Mouse (Mus musculus) thymus, adult 2 months (tissue): ENCODE results near the gene Cdcp1.

Source experiments
- CTCF ChIP-seq: fragments of 200-500 bp; IDR thresholded peaks from 2 replicates; pipeline ENCODE4 v1.5.1; 2012; ENCODE audit warnings: mild to moderate bottlenecking, control low read depth, low read length, moderate library complexity, borderline replicate concordance; ENCODE audit not compliant: control insufficient read depth, poor library complexity, insufficient read depth; ENCODE audit errors: extremely low read depth
- POLR2A ChIP-seq: fragments of 200-500 bp; IDR thresholded peaks from 2 replicates; pipeline ENCODE4 v1.6.1; 2012; ENCODE audit warnings: mild to moderate bottlenecking, low read length, control low read depth, moderate library complexity; ENCODE audit not compliant: control insufficient read depth, poor library complexity, insufficient read depth; ENCODE audit errors: extremely low read depth

DNA sequence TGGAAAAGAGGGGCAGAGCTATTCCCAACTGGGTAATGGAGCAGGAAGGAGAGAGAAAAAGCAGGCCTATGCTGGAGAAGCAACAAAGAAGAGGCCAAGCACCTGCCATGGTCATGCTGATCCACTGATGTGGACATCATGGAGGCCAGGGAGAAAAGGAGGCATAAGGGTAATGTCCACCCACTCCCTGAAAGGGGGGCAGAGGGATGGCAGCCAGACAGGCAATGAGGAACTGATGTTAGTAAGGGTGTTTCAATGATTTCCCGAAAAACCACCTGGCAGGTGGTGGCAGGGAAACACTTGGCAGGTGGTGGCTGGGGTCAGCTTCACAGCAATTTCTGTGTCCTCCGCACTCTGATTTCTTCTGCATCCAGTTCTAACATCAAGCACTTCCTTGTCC, 24.9 kb upstream of the Cdcp1 start:
- TF ChIP-seq CTCF (no peak), POLR2A (no peak)
